Mouse (Mus musculus) kidney, postnatal 0 days (tissue): Measurements from ENCODE around the gene Arrdc3. TPM values are rescaled to one million over a fixed set of nuclear protein-coding genes. Genes with fewer than 3 reads are reported as not detected.

Experiments
- ATAC-seq: fragments of 200-750 bp; cut with Nextera tagmentation; replicated peaks from 2 replicates; pipeline ENCODE4 v1.8.0; 2017; ENCODE audit warnings: low read depth, moderate number of reproducible peaks, moderate TSS enrichment, moderate library complexity; ENCODE audit not compliant: low FRiP score
- DNase-seq: peaks from one replicate; pipeline ENCODE4 v3.0.0-alpha.2; 2016; ENCODE audit warnings: low spot score
- H3K27ac ChIP-seq: fragments of 300-500 bp; sonication (generic); 2 replicates; pipeline ENCODE4 v1.5.1; 2014; ENCODE audit warnings: mild to moderate bottlenecking
- H3K27me3 ChIP-seq: fragments of 300-500 bp; sonication (generic); 2 replicates; pipeline ENCODE4 v1.6.1; 2014; ENCODE audit warnings: low read length, mixed read lengths; ENCODE audit not compliant: insufficient read depth
- H3K36me3 ChIP-seq: fragments of 300-500 bp; sonication (generic); 2 replicates; pipeline ENCODE4 v1.6.1; 2014; ENCODE audit warnings: low read length, mixed read lengths; ENCODE audit not compliant: insufficient read depth
- H3K4me1 ChIP-seq: fragments of 300-500 bp; sonication (generic); replicated peaks from 2 replicates; pipeline ENCODE4 v1.6.1; 2014; ENCODE audit warnings: antibody characterized with exemption, low read length, mixed read lengths; ENCODE audit not compliant: insufficient read depth
- H3K4me2 ChIP-seq: fragments of 300-500 bp; sonication (generic); 2 replicates; pipeline ENCODE4 v1.6.1; 2014; ENCODE audit warnings: mild to moderate bottlenecking, low read length, moderate library complexity, mixed read lengths
- H3K4me3 ChIP-seq: fragments of 300-500 bp; sonication (generic); replicated peaks from 2 replicates; pipeline ENCODE4 v1.5.1; 2014; ENCODE audit warnings: low read depth, low read length
- H3K9ac ChIP-seq: fragments of 300-500 bp; sonication (generic); 2 replicates; pipeline ENCODE4 v1.6.1; 2014; ENCODE audit warnings: low read depth, low read length
- H3K9me3 ChIP-seq: fragments of 300-500 bp; sonication (generic); replicated peaks from 2 replicates; pipeline ENCODE4 v1.6.1; 2016; ENCODE audit warnings: low read length, inconsistent platforms, mixed read lengths
- CTCF ChIP-seq: IDR thresholded peaks from 2 replicates; pipeline ENCODE4 v1.5.1; 2016; ENCODE audit warnings: antibody characterized with exemption, low read depth, mild to moderate bottlenecking, moderate library complexity
- WGBS: fragments of 180-500 bp; shearing (Covaris S2); extraction: QIAGEN DNeasy Blood & Tissue Kit; methylation state at CpG from one replicate; pipeline ENCODE4 v1.1.7; 2014; 5-methylcytosine and 5-hydroxymethylcytosine counted together
- polyA plus RNA-seq: library from polyadenylated mRNA; unstranded; fragments of >200 nt; fragmentation: Nextera tagmentation; extraction: Ambion mirVana; gene quantifications from 2 replicates; pipeline ENCODE4 v1.2.1, GENCODE M21; 2015

The Arrdc3 gene
- polyA plus RNA-seq: 58.1 and 65.7 TPM in 2 replicates

GRCm38 (mm10) chr13:80883190-80883589 is at the start of gene Arrdc3:
TSS of gene Arrdc3 (plus strand) at chr13:80883384.
- peak; percentile 37 for ATAC-seq
- H3K27ac ChIP-seq: peak within 1 kb of the TSS; percentile 100
- peak; percentile 97 for DNase-seq
- H3K9ac ChIP-seq: peak within 1 kb of the TSS; percentile 96
- no peaks in the 10 kb centered on the region for H3K9me3 ChIP-seq
- 1% methylated on average over 31 of the region's 31 CpGs for WGBS
- H3K4me3 ChIP-seq: peak within 1 kb of the TSS; percentile 77
- 0 out of 2 replicates have a peak, but pooled peaks cover 3% of the 10 kb centered on the region for H3K4me1 ChIP-seq
- H3K4me2 ChIP-seq: peak within 1 kb of the TSS; percentile 70
- no peaks in the 10 kb centered on the region for H3K36me3 ChIP-seq
- no peaks in the 10 kb centered on the region for H3K27me3 ChIP-seq
- no peak for TF ChIP-seq CTCF

- Histone ChIP-seq H3K4me2 (no peak overlapping the region), H3K4me1 (no peaks in the 10 kb centered on the region), H3K9ac (no peak overlapping the region), H3K4me3 (no peak overlapping the region), H3K36me3 (no peaks in the 10 kb centered on the region), H3K9me3 (no peaks in the 10 kb centered on the region), H3K27ac (no peak overlapping the region), H3K27me3 (no peaks in the 10 kb centered on the region)
- TF ChIP-seq CTCF: peak; percentile 93
- peak; percentile 76 for DNase-seq
- WGBS: 10% methylated on average over 5 of the region's 5 CpGs
- ATAC-seq: no peak; the same call in 1 of the 2 replicates
These were observed 21.0 kb upstream of the Arrdc3 start for GRCm38 (mm10) chr13:80862215-80862614.

- DNase-seq (no peak), ATAC-seq (no peak)
- WGBS: 79% methylated on average over 3 of the region's 3 CpGs
These were observed 19.0 kb upstream of the Arrdc3 start for GRCm38 (mm10) chr13:80864195-80864594.

GRCm38 (mm10) chr13:80875126-80875525 is 8.1 kb upstream of the Arrdc3 start:
- no peak overlapping the region for H3K4me3 ChIP-seq

More at GRCm38 (mm10) chr13:80864195-80864594, 19.0 kb upstream of the Arrdc3 start:
- no peaks in the 10 kb centered on the region for H3K36me3 ChIP-seq
- no peak overlapping the region for H3K4me3 ChIP-seq
- H3K27ac ChIP-seq: no peak overlapping the region
- TF ChIP-seq CTCF: no peak
- no peak overlapping the region for H3K4me2 ChIP-seq
- H3K9ac ChIP-seq: no peak overlapping the region
- no peaks in the 10 kb centered on the region for H3K27me3 ChIP-seq
- H3K4me1 ChIP-seq: no peaks in the 10 kb centered on the region
- no peaks in the 10 kb centered on the region for H3K9me3 ChIP-seq

GRCm38 (mm10) chr13:80880756-80881155 is 2.4 kb upstream of the Arrdc3 start:
- DNase-seq: no peak
- no peak for TF ChIP-seq CTCF
- H3K4me3 ChIP-seq: no peak overlapping the region
- H3K4me2 ChIP-seq: no peak overlapping the region
- no peak for ATAC-seq
- 0 out of 2 replicates have a peak, but pooled peaks cover 3% of the 10 kb centered on the region for H3K4me1 ChIP-seq
- H3K27me3 ChIP-seq: no peaks in the 10 kb centered on the region
- 74% methylated on average over 4 of the region's 4 CpGs for WGBS
- H3K27ac ChIP-seq: no peak overlapping the region
- H3K36me3 ChIP-seq: no peaks in the 10 kb centered on the region
- no peaks in the 10 kb centered on the region for H3K9me3 ChIP-seq
- H3K9ac ChIP-seq: no peak overlapping the region

More at GRCm38 (mm10) chr13:80875126-80875525, 8.1 kb upstream of the Arrdc3 start:
- 94% methylated on average over 5 of the region's 5 CpGs for WGBS
- H3K9me3 ChIP-seq: no peaks in the 10 kb centered on the region
- no peak for DNase-seq
- no peaks in the 10 kb centered on the region for H3K27me3 ChIP-seq
- no peaks in the 10 kb centered on the region for H3K36me3 ChIP-seq
- no peak for ATAC-seq
- no peak overlapping the region for H3K4me2 ChIP-seq
- H3K9ac ChIP-seq: no peak overlapping the region
- no peak for TF ChIP-seq CTCF
- H3K27ac ChIP-seq: no peak overlapping the region
- H3K4me1 ChIP-seq: no peaks in the 10 kb centered on the region

GRCm38 (mm10) chr13:80881722-80882500 is 1.3 kb upstream of the Arrdc3 start:
- Histone ChIP-seq H3K9ac (no peak overlapping the region), H3K4me3 (peak overlapping the region; percentile 77; the same call in 1 of the 2 replicates), H3K27me3 (no peaks in the 10 kb centered on the region), H3K36me3 (no peaks in the 10 kb centered on the region), H3K27ac (peak overlapping the region; percentile 100), H3K9me3 (no peaks in the 10 kb centered on the region), H3K4me1 (0 out of 2 replicates have a peak, but pooled peaks cover 3% of the 10 kb centered on the region), H3K4me2 (peak overlapping the region; percentile 70)
- TF ChIP-seq CTCF: peak; percentile 99
- 19% methylated on average over 6 of the region's 6 CpGs for WGBS
- ATAC-seq (no peak), DNase-seq (peak; percentile 95)
